Mouse (Mus musculus) erythroblast, embryonic 14.5 days (primary cell): Measurements from ENCODE around the gene Scn8a.

Experiments
- GATA1 ChIP-seq: IDR thresholded peaks from 2 replicates; pipeline ENCODE4 v1.6.1; 2012; ENCODE audit warnings: low read length, inconsistent platforms, mixed read lengths
- TAL1 ChIP-seq: IDR thresholded peaks from 3 replicates; pipeline ENCODE4 v1.6.1; 2012; ENCODE audit warnings: low read length, inconsistent platforms, mixed read lengths

DNA sequence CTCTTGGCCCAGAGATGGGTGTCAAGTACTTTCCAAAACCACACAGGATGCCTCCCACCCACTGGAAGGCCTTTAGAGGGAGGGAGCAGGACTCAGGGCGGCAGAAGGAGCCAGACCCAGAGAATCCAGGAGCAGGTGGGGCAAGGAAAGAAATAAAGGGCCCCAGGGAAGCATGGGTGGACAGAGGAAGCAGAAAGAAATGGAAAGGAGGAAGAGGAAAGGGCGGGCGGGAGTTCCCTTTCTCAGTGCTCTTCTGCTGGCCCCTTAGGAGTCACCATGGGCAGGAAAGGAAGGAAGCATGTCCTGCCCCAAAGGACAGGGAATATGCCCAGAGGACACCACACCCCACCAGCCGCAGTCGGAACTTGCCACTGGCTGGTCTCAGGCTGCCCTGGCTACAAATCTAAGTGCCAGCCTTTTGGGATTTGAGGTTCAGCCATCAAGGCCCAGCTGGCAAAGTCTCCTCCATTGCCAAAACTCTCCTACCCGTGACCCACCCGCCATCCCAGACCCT, 211.4 kb downstream of the Scn8a start:
- TF ChIP-seq GATA1 = no peak
- no peak for TF ChIP-seq TAL1
